Mouse (Mus musculus): ENCODE measurements around the gene Cldn7. TPM values are rescaled to one million over a fixed set of nuclear protein-coding genes. Genes with fewer than 3 reads are reported as not detected.

Gene Cldn7
- polyA plus RNA-seq, 1 experiment from 2014 or later: 11.7 TPM

GRCm38 (mm10) chr11:69931769-69932168 is 32.8 kb upstream of the Cldn7 start:
- no peak for ATAC-seq (ENCODE audit: low read depth)
- Histone ChIP-seq H3K4me1 (ENCODE audit: control insufficient read depth, low read depth, low read length) (peaks cover 25% of the 10 kb centered on the region), H3K4me2 (ENCODE audit: low read depth, low read length) (no peak overlapping the region), H3K36me3 (ENCODE audit: control insufficient read depth, insufficient read depth) (no peaks in the 10 kb centered on the region), H3K9me3 (replicated peaks; ENCODE audit: control insufficient read depth, low read length) (no peaks in the 10 kb centered on the region), H3K9ac (ENCODE audit: low read depth, low read length) (no peak overlapping the region), H3K27ac (ENCODE audit: low read length) (peak overlapping the region; percentile 6; the same call in 1 of the 2 replicates), H3K27me3 (ENCODE audit: control insufficient read depth, insufficient read depth, low read depth, low read length) (peaks cover 26% of the 10 kb centered on the region), H3K4me3 (ENCODE audit: low read depth, low read length) (no peak overlapping the region)
- WGBS (ENCODE audit: insufficient replicate concordance): 38% methylated on average over 8 of the region's 8 CpGs

DNA sequence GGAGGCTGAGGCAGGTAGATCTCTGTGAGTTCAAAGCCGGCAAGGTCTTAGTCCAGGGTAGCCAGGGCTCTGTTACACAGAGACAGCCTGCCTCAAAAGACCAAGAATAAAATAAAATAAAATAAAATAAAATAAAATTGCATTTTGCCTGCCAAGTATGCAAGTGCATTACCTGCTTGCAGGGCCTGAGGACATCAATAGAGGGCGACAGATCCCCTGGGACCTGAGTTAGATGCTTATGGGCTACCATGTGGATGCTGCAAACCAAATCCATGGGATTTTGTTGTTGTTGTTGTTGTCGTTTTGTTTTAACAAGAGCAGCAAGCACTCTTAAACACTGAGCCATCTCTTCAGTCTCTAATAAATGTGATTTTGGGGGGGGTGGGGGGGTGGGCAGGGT is 32.3 kb upstream of the Cldn7 start:
- H3K9ac ChIP-seq (ENCODE audit: low read depth, low read length): no peak overlapping the region
- H3K27me3 ChIP-seq (ENCODE audit: control insufficient read depth, insufficient read depth, low read depth, low read length): peaks cover 31% of the 10 kb centered on the region
- no peaks in the 10 kb centered on the region for H3K9me3 ChIP-seq (replicated peaks; ENCODE audit: control insufficient read depth, low read length)
- no peak overlapping the region for H3K27ac ChIP-seq (ENCODE audit: low read length)
- no peak overlapping the region for H3K4me3 ChIP-seq (ENCODE audit: low read depth, low read length)
- peaks cover 25% of the 10 kb centered on the region for H3K4me1 ChIP-seq (ENCODE audit: control insufficient read depth, low read depth, low read length)
- no peaks in the 10 kb centered on the region for H3K36me3 ChIP-seq (ENCODE audit: control insufficient read depth, insufficient read depth)
- WGBS (ENCODE audit: insufficient replicate concordance): 24% methylated on average over 3 of the region's 3 CpGs
- no peak for ATAC-seq (ENCODE audit: low read depth)
- no peak overlapping the region for H3K4me2 ChIP-seq (ENCODE audit: low read depth, low read length)

GRCm38 (mm10) chr11:69933066-69933465 is 31.5 kb upstream of the Cldn7 start:
- H3K9ac ChIP-seq (ENCODE audit: low read depth, low read length): no peak overlapping the region
- ATAC-seq (ENCODE audit: low read depth): no peak
- H3K9me3 ChIP-seq (replicated peaks; ENCODE audit: control insufficient read depth, low read length): no peaks in the 10 kb centered on the region
- peaks cover 39% of the 10 kb centered on the region for H3K27me3 ChIP-seq (ENCODE audit: control insufficient read depth, insufficient read depth, low read depth, low read length)
- no peak overlapping the region for H3K4me2 ChIP-seq (ENCODE audit: low read depth, low read length)
- H3K36me3 ChIP-seq (ENCODE audit: control insufficient read depth, insufficient read depth): no peaks in the 10 kb centered on the region
- WGBS (ENCODE audit: insufficient replicate concordance): 50% methylated on average over 4 of the region's 4 CpGs
- no peak overlapping the region for H3K27ac ChIP-seq (ENCODE audit: low read length)
- peaks cover 25% of the 10 kb centered on the region for H3K4me1 ChIP-seq (ENCODE audit: control insufficient read depth, low read depth, low read length)
- no peak overlapping the region for H3K4me3 ChIP-seq (ENCODE audit: low read depth, low read length)

DNA sequence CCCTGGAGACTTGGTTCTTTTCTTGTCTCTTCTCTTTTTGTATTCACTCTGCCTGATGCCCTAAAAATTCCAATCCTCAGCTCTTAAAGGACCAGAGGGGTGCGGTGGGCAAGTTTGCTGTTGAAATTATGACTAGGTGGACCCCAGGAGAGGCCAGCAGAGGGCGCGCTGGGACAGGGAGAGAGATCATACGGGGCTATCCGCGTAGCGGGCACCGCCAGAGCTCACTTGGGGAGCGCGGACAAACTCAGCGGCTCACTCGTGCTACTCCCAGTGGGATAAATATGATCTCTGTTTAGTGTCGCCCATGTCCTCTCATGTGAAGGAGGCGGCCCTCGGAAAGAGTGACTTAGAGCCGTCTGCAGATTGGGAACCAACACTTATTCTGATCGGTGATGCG is 30.4 kb upstream of the Cldn7 start:
- Histone ChIP-seq H3K4me2 (ENCODE audit: low read depth, low read length) (peak overlapping the region; percentile 57), H3K4me1 (ENCODE audit: control insufficient read depth, low read depth, low read length) (peaks cover 25% of the 10 kb centered on the region), H3K9me3 (replicated peaks; ENCODE audit: control insufficient read depth, low read length) (no peaks in the 10 kb centered on the region), H3K4me3 (ENCODE audit: low read depth, low read length) (peak overlapping the region; percentile 27; the same call in 1 of the 2 replicates), H3K36me3 (ENCODE audit: control insufficient read depth, insufficient read depth) (no peaks in the 10 kb centered on the region), H3K27ac (ENCODE audit: low read length) (no peak overlapping the region), H3K27me3 (ENCODE audit: control insufficient read depth, insufficient read depth, low read depth, low read length) (peaks cover 49% of the 10 kb centered on the region), H3K9ac (ENCODE audit: low read depth, low read length) (no peak overlapping the region)
- ATAC-seq (ENCODE audit: low read depth): peak; percentile 62
- 2% methylated on average over 18 of the region's 18 CpGs for WGBS (ENCODE audit: insufficient replicate concordance)

DNA sequence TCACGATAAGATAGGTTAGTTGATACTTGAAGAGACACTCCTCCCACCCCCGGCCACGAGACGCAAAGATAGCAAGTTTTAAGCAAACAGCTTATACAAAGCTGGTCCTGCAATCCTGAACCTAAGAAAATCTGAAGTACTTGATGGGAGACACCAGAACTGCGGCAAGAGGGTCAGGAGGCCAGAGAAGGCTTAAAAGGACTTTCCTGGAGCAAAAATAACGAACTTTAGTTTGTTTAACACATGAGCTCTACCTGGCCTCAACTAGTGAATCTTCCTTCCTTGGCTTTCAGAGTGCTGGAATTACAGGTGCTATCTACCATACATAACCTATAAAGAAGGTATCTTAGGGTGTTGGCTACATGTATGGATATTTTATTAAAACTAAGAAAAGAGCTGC is 29.9 kb upstream of the Cldn7 start:
- no peak for ATAC-seq (ENCODE audit: low read depth)
- Histone ChIP-seq H3K27ac (ENCODE audit: low read length) (no peak overlapping the region), H3K27me3 (ENCODE audit: control insufficient read depth, insufficient read depth, low read depth, low read length) (peaks cover 52% of the 10 kb centered on the region), H3K9ac (ENCODE audit: low read depth, low read length) (no peak overlapping the region), H3K4me3 (ENCODE audit: low read depth, low read length) (peak overlapping the region; percentile 27; the same call in 1 of the 2 replicates), H3K9me3 (replicated peaks; ENCODE audit: control insufficient read depth, low read length) (no peaks in the 10 kb centered on the region), H3K4me2 (ENCODE audit: low read depth, low read length) (peak overlapping the region; percentile 95), H3K4me1 (ENCODE audit: control insufficient read depth, low read depth, low read length) (peaks cover 25% of the 10 kb centered on the region), H3K36me3 (ENCODE audit: control insufficient read depth, insufficient read depth) (no peaks in the 10 kb centered on the region)
- WGBS (ENCODE audit: insufficient replicate concordance): 11% methylated on average over 6 of the region's 6 CpGs

DNA sequence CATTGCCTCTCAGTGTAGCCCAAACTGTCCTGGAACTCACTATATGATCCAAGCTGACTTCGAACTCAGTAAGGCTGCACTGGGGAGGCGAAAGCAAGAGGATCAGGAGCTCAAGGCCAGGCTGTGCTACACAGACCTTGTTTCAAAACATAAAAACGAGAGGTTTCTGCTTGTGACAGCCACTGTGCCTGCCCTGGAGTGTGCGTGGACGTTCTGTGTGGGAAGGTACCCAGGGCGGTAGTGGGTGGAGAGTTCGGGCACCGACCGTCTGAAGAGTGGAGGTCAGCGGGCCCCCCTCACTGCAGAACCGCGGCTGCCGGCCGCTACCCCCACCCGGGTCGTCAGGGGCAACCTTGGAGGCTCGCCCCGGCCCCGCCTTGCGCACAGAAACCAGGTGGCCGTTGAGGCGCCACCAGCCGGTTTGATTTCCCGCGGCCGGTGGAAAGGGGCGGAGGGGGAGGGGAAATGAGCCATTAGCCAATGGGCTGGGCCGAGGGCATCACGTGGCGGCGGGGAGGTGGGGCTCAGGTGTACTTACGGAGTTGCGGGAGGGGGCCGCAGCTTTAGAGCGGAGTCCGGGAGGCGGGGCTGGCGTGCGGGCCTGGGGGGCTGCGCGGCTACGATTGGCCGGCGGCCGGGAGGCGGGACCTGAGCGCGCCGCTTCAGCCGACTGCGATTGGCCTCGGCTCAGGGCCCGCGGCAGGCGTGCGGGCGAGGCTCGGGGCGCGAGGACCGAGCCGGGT is 29.3 kb upstream of the Cldn7 start, which contains the start of gene Ybx2:
TSS of gene Ybx2 (plus strand) at position 660 of the 743 bp plus-strand sequence.
- Histone ChIP-seq H3K9me3 (replicated peaks; ENCODE audit: control insufficient read depth, low read length) (no peaks in the 10 kb centered on the region), H3K4me3 (ENCODE audit: low read depth, low read length) (peak within 1 kb of the TSS; percentile 64), H3K27ac (ENCODE audit: low read length) (no peak within 1 kb of the TSS), H3K4me2 (ENCODE audit: low read depth, low read length) (peak within 1 kb of the TSS; percentile 95), H3K27me3 (ENCODE audit: control insufficient read depth, insufficient read depth, low read depth, low read length) (peaks cover 59% of the 10 kb centered on the region), H3K4me1 (ENCODE audit: control insufficient read depth, low read depth, low read length) (peaks cover 25% of the 10 kb centered on the region), H3K36me3 (ENCODE audit: control insufficient read depth, insufficient read depth) (no peaks in the 10 kb centered on the region), H3K9ac (ENCODE audit: low read depth, low read length) (peak within 1 kb of the TSS; percentile 54)
- 3% methylated on average over 45 of the region's 62 CpGs for WGBS (ENCODE audit: insufficient replicate concordance)
- peak; percentile 81 for ATAC-seq (ENCODE audit: low read depth)

- Histone ChIP-seq H3K4me3 (ENCODE audit: low read depth, low read length) (peak overlapping the region; percentile 64), H3K27ac (ENCODE audit: low read length) (no peak overlapping the region), H3K27me3 (ENCODE audit: control insufficient read depth, insufficient read depth, low read depth, low read length) (peaks cover 63% of the 10 kb centered on the region), H3K4me2 (ENCODE audit: low read depth, low read length) (peak overlapping the region; percentile 95), H3K9ac (ENCODE audit: low read depth, low read length) (peak overlapping the region; percentile 54; the same call in 1 of the 2 replicates), H3K9me3 (replicated peaks; ENCODE audit: control insufficient read depth, low read length) (no peaks in the 10 kb centered on the region), H3K4me1 (ENCODE audit: control insufficient read depth, low read depth, low read length) (peaks cover 25% of the 10 kb centered on the region), H3K36me3 (ENCODE audit: control insufficient read depth, insufficient read depth) (no peaks in the 10 kb centered on the region)
- WGBS (ENCODE audit: insufficient replicate concordance): 1% methylated on average over 29 of the region's 30 CpGs
- no peak for ATAC-seq (ENCODE audit: low read depth)
Measured at GRCm38 (mm10) chr11:69936156-69936555, 28.4 kb upstream of the Cldn7 start.

- Histone ChIP-seq H3K4me3 (ENCODE audit: low read depth, low read length) (no peak overlapping the region; the same call in 1 of the 2 replicates), H3K27ac (ENCODE audit: low read length) (no peak overlapping the region), H3K27me3 (ENCODE audit: control insufficient read depth, insufficient read depth, low read depth, low read length) (peaks cover 63% of the 10 kb centered on the region), H3K9me3 (replicated peaks; ENCODE audit: control insufficient read depth, low read length) (no peaks in the 10 kb centered on the region), H3K36me3 (ENCODE audit: control insufficient read depth, insufficient read depth) (no peaks in the 10 kb centered on the region), H3K4me2 (ENCODE audit: low read depth, low read length) (no peak overlapping the region), H3K9ac (ENCODE audit: low read depth, low read length) (no peak overlapping the region), H3K4me1 (ENCODE audit: control insufficient read depth, low read depth, low read length) (peaks cover 25% of the 10 kb centered on the region)
- 43% methylated on average over 9 of the region's 9 CpGs for WGBS (ENCODE audit: insufficient replicate concordance)
- no peak for ATAC-seq (ENCODE audit: low read depth)
Measured at GRCm38 (mm10) chr11:69936714-69937347, 27.7 kb upstream of the Cldn7 start.

- H3K9me3 ChIP-seq (replicated peaks; ENCODE audit: control insufficient read depth, low read length): no peaks in the 10 kb centered on the region
- H3K4me2 ChIP-seq (ENCODE audit: low read depth, low read length): no peak overlapping the region
- ATAC-seq (ENCODE audit: low read depth): no peak
- H3K27me3 ChIP-seq (ENCODE audit: control insufficient read depth, insufficient read depth, low read depth, low read length): peaks cover 63% of the 10 kb centered on the region
- H3K4me3 ChIP-seq (ENCODE audit: low read depth, low read length): no peak overlapping the region
- no peak overlapping the region for H3K9ac ChIP-seq (ENCODE audit: low read depth, low read length)
- H3K4me1 ChIP-seq (ENCODE audit: control insufficient read depth, low read depth, low read length): peaks cover 25% of the 10 kb centered on the region
- no peak overlapping the region for H3K27ac ChIP-seq (ENCODE audit: low read length)
- 31% methylated on average over 4 of the region's 4 CpGs for WGBS (ENCODE audit: insufficient replicate concordance)
- no peaks in the 10 kb centered on the region for H3K36me3 ChIP-seq (ENCODE audit: control insufficient read depth, insufficient read depth)
Measured at GRCm38 (mm10) chr11:69937385-69937784, 27.2 kb upstream of the Cldn7 start.
